Mouse (Mus musculus) cortical plate, adult 2 months (tissue): Measurements from ENCODE around the gene Lclat1. TPM values are rescaled to one million over a fixed set of nuclear protein-coding genes. Genes with fewer than 3 reads are reported as not detected.
"Not testable (repeated sequence)": the region's sequence is repeated elsewhere in the genome, so short reads cannot be mapped to it uniquely, and the experiment has no call there.

ENCODE experiments used
- H3K27ac ChIP-seq: fragments of 200-500 bp; 2 replicates; pipeline ENCODE4 v1.5.1; 2012; ENCODE audit warnings: low read length, control low read depth, inconsistent platforms; ENCODE audit not compliant: insufficient read depth
- H3K4me1 ChIP-seq: fragments of 200-500 bp; 2 replicates; pipeline ENCODE4 v1.6.1; 2011; ENCODE audit warnings: low read length; ENCODE audit not compliant: control insufficient read depth, insufficient read depth
- H3K4me3 ChIP-seq: fragments of 200-500 bp; 2 replicates; pipeline ENCODE4 v1.5.1; 2011; ENCODE audit warnings: mild to moderate bottlenecking, low read length, control low read depth; ENCODE audit not compliant: insufficient read depth
- CTCF ChIP-seq: fragments of 200-500 bp; IDR thresholded peaks from 2 replicates; pipeline ENCODE4 v1.5.1; 2011; ENCODE audit warnings: mild to moderate bottlenecking, control low read depth, low read length; ENCODE audit not compliant: insufficient read depth; ENCODE audit errors: extremely low read depth
- POLR2A ChIP-seq: fragments of 200-500 bp; IDR thresholded peaks from 2 replicates; pipeline ENCODE4 v1.6.1; 2011; ENCODE audit warnings: mild to moderate bottlenecking, low read length, control low read depth; ENCODE audit not compliant: insufficient read depth; ENCODE audit errors: extremely low read depth
- polyA plus RNA-seq: library from polyadenylated mRNA; depleted of rRNA; stranded (reverse); fragments of >200 nt; gene quantifications from 2 replicates; pipeline ENCODE4 v1.2.3, GENCODE M21; 2012

Lclat1 gene
- polyA plus RNA-seq, 1 experiment = 21.1 TPM

GRCm38 (mm10) chr17:73247758-73248157 is 140.0 kb downstream of the Lclat1 start:
- TF ChIP-seq POLR2A (no peak), CTCF (no peak)
- H3K4me3 ChIP-seq = no peak overlapping the region
- H3K4me1 ChIP-seq = peaks cover 4% of the 10 kb centered on the region
- H3K27ac ChIP-seq = no peak overlapping the region

GRCm38 (mm10) chr17:73250488-73251141 is 142.8 kb downstream of the Lclat1 start:
- Histone ChIP-seq H3K27ac (no peak overlapping the region), H3K4me3 (no peak overlapping the region), H3K4me1 (peaks cover 4% of the 10 kb centered on the region)
- TF ChIP-seq POLR2A (no peak), CTCF (no peak)

GRCm38 (mm10) chr17:73251142-73251502 is 143.3 kb downstream of the Lclat1 start:
- Histone ChIP-seq H3K27ac (no peak overlapping the region), H3K4me3 (no peak overlapping the region), H3K4me1 (peaks cover 4% of the 10 kb centered on the region)
- TF ChIP-seq CTCF (no peak), POLR2A (no peak)

DNA sequence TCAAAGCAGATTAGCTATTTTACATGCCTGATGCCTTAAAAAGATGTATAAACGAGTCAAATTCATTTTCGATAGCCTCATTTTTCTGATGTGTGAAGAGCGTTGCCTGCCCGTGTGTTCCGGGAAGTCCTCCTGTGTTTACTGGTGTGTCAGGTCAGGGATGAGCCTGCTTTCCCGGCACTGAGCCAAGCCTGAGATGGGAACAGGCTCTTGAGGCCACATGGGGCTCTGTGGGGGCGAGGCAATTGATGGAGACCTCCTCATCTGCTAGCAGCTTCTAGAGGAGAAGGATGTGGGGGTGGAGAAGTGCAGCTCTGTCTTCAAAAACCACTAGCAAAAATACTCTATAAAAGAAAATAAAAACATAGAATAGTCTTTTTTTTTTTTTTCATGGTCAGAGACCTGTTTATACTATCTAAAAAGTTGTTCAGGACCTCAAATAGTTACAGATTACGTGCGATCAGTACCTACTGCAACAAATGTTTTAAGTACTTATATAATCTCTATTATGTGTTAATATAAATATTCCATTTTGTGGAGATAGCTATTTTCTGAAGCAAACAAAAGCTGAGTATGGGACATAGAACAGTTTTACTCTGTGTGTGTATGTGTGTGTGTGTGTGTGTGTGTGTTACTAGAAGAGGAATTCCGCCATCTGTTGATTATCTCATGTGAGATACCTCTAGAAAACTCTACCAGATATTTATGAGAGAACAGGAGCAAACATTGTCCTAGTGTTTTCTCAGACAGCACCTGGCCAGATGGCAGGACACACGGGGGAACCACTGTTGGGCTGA is 144.2 kb downstream of the Lclat1 start:
- no peak overlapping the region for H3K27ac ChIP-seq
- H3K4me3 ChIP-seq = no peak overlapping the region
- TF ChIP-seq CTCF = no peak
- TF ChIP-seq POLR2A = no peak
- H3K4me1 ChIP-seq = peaks cover 4% of the 10 kb centered on the region

DNA sequence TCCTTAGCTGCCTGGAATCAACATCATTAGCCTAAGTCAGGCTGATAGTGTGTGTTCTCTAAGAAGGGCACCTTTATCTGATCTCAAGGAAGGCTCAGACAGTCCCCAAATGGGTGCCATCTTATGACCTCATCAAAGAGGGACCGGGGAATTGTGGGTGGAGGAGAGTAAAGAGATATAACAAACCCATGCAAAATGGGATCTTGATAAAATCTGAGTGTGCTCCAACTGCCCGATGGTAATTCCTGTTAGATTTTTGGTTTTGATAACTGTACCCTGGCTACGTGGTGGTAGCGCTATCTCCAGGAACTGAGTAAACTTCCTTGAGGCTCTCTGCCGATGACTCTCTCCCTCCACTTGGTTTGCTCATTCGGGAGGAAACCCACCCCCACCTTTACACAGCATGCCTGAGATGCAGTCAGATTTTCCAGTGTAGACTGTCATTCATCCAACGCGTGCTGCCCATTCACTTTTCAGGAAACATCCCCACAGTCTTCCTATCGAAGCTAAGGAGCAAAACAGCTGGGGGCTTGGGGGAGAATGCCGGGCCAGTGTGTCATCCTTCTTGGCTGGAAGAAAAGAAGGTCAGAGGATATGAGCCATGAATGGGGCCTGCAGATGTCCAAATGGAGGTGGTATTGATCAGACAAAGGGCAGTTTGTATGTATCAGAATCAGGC is 145.6 kb downstream of the Lclat1 start:
- H3K4me1 ChIP-seq = peaks cover 6% of the 10 kb centered on the region
- no peak overlapping the region for H3K27ac ChIP-seq
- TF ChIP-seq CTCF (no peak), POLR2A (no peak)
- H3K4me3 ChIP-seq = no peak overlapping the region

GRCm38 (mm10) chr17:73255801-73256200 is 148.0 kb downstream of the Lclat1 start:
- Histone ChIP-seq H3K4me1 (peaks cover 6% of the 10 kb centered on the region), H3K27ac (no peak overlapping the region), H3K4me3 (no peak overlapping the region)
- TF ChIP-seq CTCF = no peak
- TF ChIP-seq POLR2A = no peak

- Histone ChIP-seq H3K4me1 (peaks cover 1% of the 10 kb centered on the region), H3K4me3 (no peak overlapping the region), H3K27ac (no peak overlapping the region)
- TF ChIP-seq CTCF = no peak
- no peak for TF ChIP-seq POLR2A
Measured at GRCm38 (mm10) chr17:73258620-73259019, 150.8 kb downstream of the Lclat1 start.

GRCm38 (mm10) chr17:73259258-73259657 is 151.5 kb downstream of the Lclat1 start:
- H3K27ac ChIP-seq = not testable (repeated sequence)

GRCm38 (mm10) chr17:73262558-73262957 is 154.8 kb downstream of the Lclat1 start:
- Histone ChIP-seq H3K4me3 (no peak overlapping the region), H3K27ac (no peak overlapping the region), H3K4me1 (peaks cover 3% of the 10 kb centered on the region)
- TF ChIP-seq CTCF (no peak), POLR2A (no peak)

More at GRCm38 (mm10) chr17:73259258-73259657, 151.5 kb downstream of the Lclat1 start:
- not testable (repeated sequence) for H3K4me3 ChIP-seq, H3K4me1 ChIP-seq
